Mouse (Mus musculus): ENCODE measurements around the gene Olfr747.
"Not testable (repeated sequence)": the region's sequence is repeated elsewhere in the genome, so short reads cannot be mapped to it uniquely, and the experiment has no call there.

The Olfr747 gene

GRCm38 (mm10) chr14:50693106-50693505, at the start of gene Olfr747:
TSS of gene Olfr747 (minus strand) at chr14:50693206.
- no peak for DNase-seq (ENCODE audit: low read depth, low spot score)

DNA sequence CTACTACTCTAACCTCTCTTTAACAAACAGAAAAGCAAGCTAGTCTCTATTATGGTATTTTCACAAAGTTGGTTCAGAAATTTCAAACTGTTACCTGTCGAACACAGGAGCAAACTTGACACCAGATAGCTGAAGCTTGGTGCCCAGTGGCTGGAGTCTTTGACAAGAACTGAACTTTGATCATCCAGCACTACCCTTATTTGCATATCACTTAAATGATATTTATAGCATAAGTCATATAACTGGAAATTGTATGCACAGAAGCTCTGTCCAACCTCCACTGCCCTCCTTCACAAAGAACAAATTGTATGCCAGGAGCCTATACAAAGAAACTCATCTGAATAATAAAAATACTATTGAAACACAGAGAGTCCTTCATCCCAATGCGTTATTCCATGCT, 48.6 kb upstream of the Olfr747 start:
- DNase-seq (ENCODE audit: low read depth, low spot score) = no peak

DNA sequence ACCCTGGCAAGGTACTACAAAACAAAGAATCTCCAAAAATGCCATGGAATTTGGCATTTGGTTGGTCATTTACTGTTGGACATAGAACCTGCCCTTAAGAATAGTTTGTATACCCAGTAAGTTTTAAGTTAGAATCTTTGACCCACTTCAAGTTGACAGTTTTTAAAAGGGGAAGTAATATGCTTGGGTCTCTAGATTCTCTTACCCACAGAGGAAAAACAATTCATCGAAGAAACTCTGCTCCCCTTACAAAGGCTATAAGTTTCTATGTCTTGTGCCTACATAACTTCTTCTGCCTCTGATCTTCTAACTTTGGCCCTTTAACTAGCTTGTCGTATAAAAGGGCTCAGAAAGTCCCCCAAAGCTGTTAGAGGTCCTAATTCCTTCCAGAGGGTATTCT, 47.3 kb upstream of the Olfr747 start:
- no peak for DNase-seq (ENCODE audit: low read depth, low spot score)

DNA sequence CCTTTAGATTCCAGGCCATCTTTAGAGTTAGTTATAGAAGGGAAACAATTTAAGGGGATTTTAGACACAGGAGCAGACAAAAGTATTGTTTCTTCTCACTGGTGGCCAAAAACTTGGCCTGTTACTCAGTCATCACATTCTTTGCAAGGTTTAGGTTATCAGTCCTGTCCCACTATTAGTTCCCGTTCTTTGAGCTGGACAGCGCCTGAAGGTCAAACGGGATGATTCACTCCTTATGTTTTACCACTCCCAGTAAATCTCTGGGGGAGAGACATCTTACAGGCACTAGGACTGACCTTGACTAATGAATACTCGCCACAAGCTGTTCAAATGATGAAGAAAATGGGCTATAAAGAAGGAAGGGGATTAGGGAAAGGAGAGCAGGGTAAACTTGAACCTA, 29.4 kb upstream of the Olfr747 start:
- DNase-seq (ENCODE audit: low read depth, low spot score) = not testable (repeated sequence)

DNA sequence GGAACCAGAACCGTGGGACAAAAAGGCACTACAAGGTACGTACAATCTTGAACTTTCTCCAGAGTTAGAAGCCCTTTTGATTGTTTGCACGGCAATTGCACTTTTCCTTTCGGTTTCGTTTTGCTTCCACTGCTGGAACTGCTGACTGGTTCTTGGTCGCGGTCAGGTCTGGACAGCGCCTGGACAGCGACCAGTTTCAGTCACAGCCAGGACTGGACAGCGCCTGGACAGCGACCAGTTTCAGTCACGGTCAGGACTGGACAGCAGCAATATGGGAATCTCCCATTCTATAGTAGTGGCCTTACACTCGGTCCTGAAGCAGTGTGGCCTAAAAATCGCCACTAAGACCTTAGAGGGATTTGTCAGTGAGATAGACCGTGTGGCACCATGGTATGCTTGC, 26.9 kb upstream of the Olfr747 start:
- not testable (repeated sequence) for DNase-seq (ENCODE audit: low read depth, low spot score)

DNA sequence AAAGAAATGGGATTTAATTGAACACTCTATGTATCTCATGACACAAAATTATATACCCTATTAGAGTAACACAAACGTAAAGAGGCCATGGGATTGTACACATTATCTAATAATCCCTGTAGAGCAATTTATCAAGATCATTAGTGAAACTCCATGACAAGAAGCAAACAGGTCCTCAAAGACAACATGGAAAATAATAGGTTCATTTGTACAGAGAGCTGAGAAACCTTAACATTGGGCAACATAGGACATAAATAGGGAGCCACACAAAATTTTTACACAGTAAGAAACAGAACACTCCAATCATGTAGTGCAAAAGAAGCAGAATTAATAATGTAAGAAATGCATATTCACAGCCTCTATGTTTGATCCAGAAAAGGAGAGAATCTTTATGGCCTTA, 14.1 kb upstream of the Olfr747 start, which contains the start of gene Olfr748:
Gene Olfr748 (plus strand): TSS at position 301 of the 400 bp plus-strand sequence.
- no peak for DNase-seq (ENCODE audit: low read depth, low spot score)

DNA sequence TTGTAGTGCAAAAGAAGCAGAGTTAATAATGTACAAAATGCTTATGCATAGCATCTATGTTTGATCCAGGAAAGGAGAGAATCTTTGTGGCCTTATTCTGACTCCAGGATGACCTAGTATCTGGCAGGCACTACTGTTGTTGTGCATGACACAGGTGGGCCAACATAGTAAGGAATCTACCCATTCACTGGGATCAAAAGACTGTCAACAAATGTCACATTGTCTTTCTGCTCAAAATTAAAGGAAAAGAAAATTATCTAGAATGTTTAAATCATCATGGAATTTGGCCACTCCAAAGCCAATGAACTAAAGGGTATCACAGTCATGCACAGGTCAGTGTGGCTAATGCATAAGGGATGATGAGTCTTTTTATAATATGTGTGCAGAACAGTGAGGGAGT, 46.2 kb downstream of the Olfr747 start, which contains the start of gene Olfr746:
Gene Olfr746 (plus strand): TSS at position 301 of the 400 bp plus-strand sequence.
- no peak for DNase-seq (ENCODE audit: low read depth, low spot score)

DNA sequence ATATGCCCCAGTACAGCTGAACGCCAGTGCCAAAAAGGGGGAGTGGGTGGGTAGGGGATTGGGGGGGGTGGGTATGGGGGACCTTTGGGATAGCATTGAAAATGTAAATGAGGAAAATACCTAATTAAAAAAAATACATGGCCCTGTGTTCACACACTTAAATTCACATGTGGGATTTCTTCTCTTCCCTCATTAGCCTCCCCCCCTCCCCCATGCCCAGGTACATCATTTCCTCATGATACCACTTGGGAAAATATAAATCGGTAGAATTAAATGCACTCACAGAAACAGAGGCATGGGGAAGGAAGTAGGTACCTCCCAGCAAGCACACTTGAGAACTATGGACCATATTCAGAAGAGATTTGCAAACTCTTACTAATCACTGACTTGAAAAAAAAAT, 53.9 kb downstream of the Olfr747 start, which contains the start of gene Olfr745:
Gene Olfr745 (plus strand): TSS at position 301 of the 400 bp plus-strand sequence.
- DNase-seq (ENCODE audit: low read depth, low spot score) = no peak

Measured in retina, postnatal 7 days (tissue).